Mouse (Mus musculus) limb, embryonic 12.5 days (tissue): ENCODE results near the gene Cdk14. TPM values are rescaled to one million over a fixed set of nuclear protein-coding genes. Genes with fewer than 3 reads are reported as not detected.

ENCODE experiments used
- ATAC-seq: fragments of 200-750 bp; cut with Nextera tagmentation; 2 replicates; pipeline ENCODE4 v1.8.0; 2017; ENCODE audit warnings: low read depth, moderate TSS enrichment; ENCODE audit not compliant: insufficient number of reproducible peaks, insufficient read depth, low FRiP score, low TSS enrichment
- H3K27ac ChIP-seq: fragments of 300-500 bp; sonication (generic); 2 replicates; pipeline ENCODE4 v1.5.1; 2016; ENCODE audit warnings: mild to moderate bottlenecking, moderate library complexity
- H3K27me3 ChIP-seq: fragments of 300-500 bp; sonication (generic); 2 replicates; pipeline ENCODE4 v1.6.1; 2016; ENCODE audit warnings: mild to moderate bottlenecking, moderate library complexity
- H3K36me3 ChIP-seq: fragments of 300-500 bp; sonication (generic); 2 replicates; pipeline ENCODE4 v1.6.1; 2016; ENCODE audit warnings: mild to moderate bottlenecking, moderate library complexity
- H3K4me1 ChIP-seq: fragments of 300-500 bp; sonication (generic); replicated peaks from 2 replicates; pipeline ENCODE4 v1.6.1; 2016
- H3K4me2 ChIP-seq: fragments of 300-500 bp; sonication (generic); 2 replicates; pipeline ENCODE4 v1.6.1; 2016; ENCODE audit warnings: mild to moderate bottlenecking, moderate library complexity
- H3K4me3 ChIP-seq: fragments of 300-500 bp; sonication (generic); replicated peaks from 2 replicates; pipeline ENCODE4 v1.5.1; 2016; ENCODE audit warnings: mild to moderate bottlenecking
- H3K9ac ChIP-seq: fragments of 300-500 bp; sonication (generic); replicated peaks from 2 replicates; pipeline ENCODE4 v1.6.1; 2016; ENCODE audit warnings: mild to moderate bottlenecking, moderate library complexity
- H3K9me3 ChIP-seq: fragments of 300-500 bp; sonication (generic); 2 replicates; pipeline ENCODE4 v1.6.1; 2016; ENCODE audit warnings: mild to moderate bottlenecking, moderate library complexity
- WGBS: fragments of 180-500 bp; shearing (Covaris S2); methylation state at CpG from one replicate; pipeline ENCODE4 v1.1.7; 2016; 5-methylcytosine and 5-hydroxymethylcytosine counted together
- polyA plus RNA-seq: library from polyadenylated mRNA; unstranded; fragments of >200 nt; fragmentation: Nextera tagmentation; extraction: Ambion mirVana; gene quantifications from 2 replicates; pipeline ENCODE4 v1.2.1, GENCODE M21; 2016

Gene Cdk14
- polyA plus RNA-seq, 1 experiment from 2014 or later = 27.6 TPM

GRCm38 (mm10) chr5:5260966-5261724 lies 159.0 kb downstream of the Cdk14 start:
- ATAC-seq = no peak
- Histone ChIP-seq H3K27ac (no peak overlapping the region), H3K4me1 (0 out of 2 replicates have a peak, but pooled peaks cover 10% of the 10 kb centered on the region), H3K9me3 (no peaks in the 10 kb centered on the region), H3K9ac (no peak overlapping the region), H3K4me2 (no peak overlapping the region), H3K4me3 (no peak overlapping the region), H3K36me3 (no peaks in the 10 kb centered on the region), H3K27me3 (no peaks in the 10 kb centered on the region)
- 67% methylated on average over 14 of the region's 14 CpGs for WGBS

- H3K9ac ChIP-seq = no peak overlapping the region
- ATAC-seq = no peak
- no peaks in the 10 kb centered on the region for H3K27me3 ChIP-seq
- H3K4me1 ChIP-seq = 0 out of 2 replicates have a peak, but pooled peaks cover 8% of the 10 kb centered on the region
- no peaks in the 10 kb centered on the region for H3K9me3 ChIP-seq
- 58% methylated on average over 7 of the region's 7 CpGs for WGBS
- no peak overlapping the region for H3K4me2 ChIP-seq
- no peak overlapping the region for H3K27ac ChIP-seq
- H3K36me3 ChIP-seq = no peaks in the 10 kb centered on the region
- no peak overlapping the region for H3K4me3 ChIP-seq
These were observed 159.8 kb downstream of the Cdk14 start for GRCm38 (mm10) chr5:5260309-5260708.

- Histone ChIP-seq H3K4me3 (no peak overlapping the region), H3K4me1 (no peaks in the 10 kb centered on the region), H3K9me3 (no peaks in the 10 kb centered on the region), H3K27ac (no peak overlapping the region), H3K27me3 (no peaks in the 10 kb centered on the region), H3K9ac (no peak overlapping the region), H3K4me2 (no peak overlapping the region), H3K36me3 (no peaks in the 10 kb centered on the region)
- WGBS = 78% methylated on average over 6 of the region's 6 CpGs
- no peak for ATAC-seq
These were observed 165.7 kb downstream of the Cdk14 start for GRCm38 (mm10) chr5:5254391-5254790.

GRCm38 (mm10) chr5:5253177-5253576 lies 166.9 kb downstream of the Cdk14 start:
- Histone ChIP-seq H3K4me2 (no peak overlapping the region), H3K27ac (no peak overlapping the region), H3K4me1 (no peaks in the 10 kb centered on the region), H3K9me3 (no peaks in the 10 kb centered on the region), H3K27me3 (no peaks in the 10 kb centered on the region), H3K36me3 (0 out of 2 replicates have a peak, but pooled peaks cover 3% of the 10 kb centered on the region), H3K9ac (no peak overlapping the region), H3K4me3 (no peak overlapping the region)
- no peak for ATAC-seq
- WGBS = 92% methylated on average over 3 of the region's 3 CpGs

GRCm38 (mm10) chr5:5247671-5248070 lies 172.4 kb downstream of the Cdk14 start:
- 95% methylated on average over 6 of the region's 6 CpGs for WGBS
- Histone ChIP-seq H3K4me1 (no peaks in the 10 kb centered on the region), H3K36me3 (0 out of 2 replicates have a peak, but pooled peaks cover 3% of the 10 kb centered on the region), H3K9ac (no peak overlapping the region), H3K9me3 (no peaks in the 10 kb centered on the region), H3K4me3 (no peak overlapping the region), H3K4me2 (no peak overlapping the region), H3K27me3 (no peaks in the 10 kb centered on the region), H3K27ac (no peak overlapping the region)
- ATAC-seq = no peak

GRCm38 (mm10) chr5:5246534-5247175 lies 173.5 kb downstream of the Cdk14 start:
- Histone ChIP-seq H3K4me2 (no peak overlapping the region), H3K36me3 (0 out of 2 replicates have a peak, but pooled peaks cover 3% of the 10 kb centered on the region), H3K9ac (no peak overlapping the region), H3K27ac (no peak overlapping the region), H3K9me3 (no peaks in the 10 kb centered on the region), H3K27me3 (no peaks in the 10 kb centered on the region), H3K4me1 (no peaks in the 10 kb centered on the region), H3K4me3 (no peak overlapping the region)
- ATAC-seq = no peak
- WGBS = 84% methylated on average over 2 of the region's 2 CpGs

GRCm38 (mm10) chr5:5245182-5245581 lies 174.9 kb downstream of the Cdk14 start:
- Histone ChIP-seq H3K4me1 (no peaks in the 10 kb centered on the region), H3K4me2 (no peak overlapping the region), H3K27me3 (no peaks in the 10 kb centered on the region), H3K36me3 (0 out of 2 replicates have a peak, but pooled peaks cover 3% of the 10 kb centered on the region), H3K27ac (no peak overlapping the region), H3K4me3 (no peak overlapping the region), H3K9me3 (no peaks in the 10 kb centered on the region), H3K9ac (no peak overlapping the region)
- ATAC-seq = no peak
- WGBS = 90% methylated on average over 7 of the region's 7 CpGs

GRCm38 (mm10) chr5:5243648-5244047 lies 176.5 kb downstream of the Cdk14 start:
- no peaks in the 10 kb centered on the region for H3K9me3 ChIP-seq
- H3K4me1 ChIP-seq = no peaks in the 10 kb centered on the region
- H3K27me3 ChIP-seq = no peaks in the 10 kb centered on the region
- H3K9ac ChIP-seq = no peak overlapping the region
- no peak overlapping the region for H3K4me2 ChIP-seq
- H3K4me3 ChIP-seq = no peak overlapping the region
- H3K27ac ChIP-seq = no peak overlapping the region
- 0 out of 2 replicates have a peak, but pooled peaks cover under 1% of the 10 kb centered on the region for H3K36me3 ChIP-seq
- ATAC-seq = no peak

- Histone ChIP-seq H3K4me1 (no peaks in the 10 kb centered on the region), H3K36me3 (peaks cover 4% of the 10 kb centered on the region), H3K9me3 (peaks cover 4% of the 10 kb centered on the region; the same call in 1 of the 2 replicates), H3K27ac (no peak overlapping the region), H3K4me3 (no peak overlapping the region), H3K4me2 (no peak overlapping the region), H3K9ac (no peak overlapping the region), H3K27me3 (no peaks in the 10 kb centered on the region)
- 90% methylated on average over 5 of the region's 5 CpGs for WGBS
- no peak for ATAC-seq
These were observed 177.4 kb downstream of the Cdk14 start for GRCm38 (mm10) chr5:5242704-5243103.

- H3K4me3 ChIP-seq = no peak overlapping the region
- H3K27me3 ChIP-seq = no peaks in the 10 kb centered on the region
- no peak overlapping the region for H3K4me2 ChIP-seq
- H3K9ac ChIP-seq = no peak overlapping the region
- peaks cover 14% of the 10 kb centered on the region for H3K9me3 ChIP-seq
- H3K27ac ChIP-seq = no peak overlapping the region
- no peak for ATAC-seq
- peaks cover 12% of the 10 kb centered on the region for H3K36me3 ChIP-seq
- no peaks in the 10 kb centered on the region for H3K4me1 ChIP-seq
- WGBS = 89% methylated on average over 6 of the region's 6 CpGs
These were observed 179.0 kb downstream of the Cdk14 start for GRCm38 (mm10) chr5:5241088-5241487.

GRCm38 (mm10) chr5:5240121-5240520 lies 180.0 kb downstream of the Cdk14 start:
- Histone ChIP-seq H3K27ac (no peak overlapping the region), H3K9me3 (peaks cover 14% of the 10 kb centered on the region), H3K4me2 (no peak overlapping the region), H3K9ac (no peak overlapping the region), H3K27me3 (no peaks in the 10 kb centered on the region), H3K4me3 (no peak overlapping the region), H3K4me1 (no peaks in the 10 kb centered on the region), H3K36me3 (peaks cover 12% of the 10 kb centered on the region)
- no peak for ATAC-seq
- 85% methylated on average over 3 of the region's 3 CpGs for WGBS
